Mouse (Mus musculus): Measurements from ENCODE around the gene Arhgap24. TPM values are rescaled to one million over a fixed set of nuclear protein-coding genes. Genes with fewer than 3 reads are reported as not detected.

Arhgap24 gene
- polyA plus RNA-seq, 1 experiment: 152 TPM

DNA sequence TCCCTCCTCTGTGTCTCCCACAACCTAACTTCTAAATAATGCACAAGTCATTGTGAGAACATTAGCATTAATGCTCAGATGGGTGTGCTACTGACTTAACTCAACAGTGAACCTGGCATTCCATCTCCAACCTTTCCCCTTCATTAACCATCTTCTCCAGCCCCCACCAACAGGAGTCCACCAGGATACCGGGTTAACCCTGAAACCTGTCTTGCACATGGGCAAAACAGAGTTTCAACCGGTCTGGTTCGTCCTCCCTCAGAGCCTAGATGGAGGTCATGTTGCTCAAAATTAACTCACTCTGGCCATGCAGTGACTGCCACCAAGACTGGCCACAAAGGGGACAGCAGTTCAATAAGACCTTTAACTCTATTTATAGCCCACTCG, 285.9 kb downstream of the Arhgap24 start:
- WGBS: 20% methylated on average over 4 of the region's 4 CpGs
- peaks cover 24% of the 10 kb centered on the region for H3K4me1 ChIP-seq (ENCODE audit: control insufficient read depth, insufficient read depth, low read length)
- peak overlapping the region; percentile 95 for H3K27ac ChIP-seq (ENCODE audit: insufficient read depth, low read depth, low read length)
- no peak overlapping the region for H3K4me3 ChIP-seq (ENCODE audit: insufficient read depth, low read depth, low read length)
- TF ChIP-seq CTCF (conservative IDR thresholded peaks at IDR 0.05; ENCODE audit: insufficient read depth, insufficient read length, low read depth, low read length) (no peak), POLR2A (IDR thresholded peaks at IDR 0.05; ENCODE audit: low read depth, low read length) (no peak)
- DNase-seq: peak; percentile 83
- no peaks in the 10 kb centered on the region for H3K27me3 ChIP-seq (replicated peaks; ENCODE audit: control insufficient read depth, insufficient read depth, low read length)
- H3K36me3 ChIP-seq (ENCODE audit: control insufficient read depth, insufficient read depth, low read length): no peaks in the 10 kb centered on the region; the same call in 1 of the 2 replicates

DNA sequence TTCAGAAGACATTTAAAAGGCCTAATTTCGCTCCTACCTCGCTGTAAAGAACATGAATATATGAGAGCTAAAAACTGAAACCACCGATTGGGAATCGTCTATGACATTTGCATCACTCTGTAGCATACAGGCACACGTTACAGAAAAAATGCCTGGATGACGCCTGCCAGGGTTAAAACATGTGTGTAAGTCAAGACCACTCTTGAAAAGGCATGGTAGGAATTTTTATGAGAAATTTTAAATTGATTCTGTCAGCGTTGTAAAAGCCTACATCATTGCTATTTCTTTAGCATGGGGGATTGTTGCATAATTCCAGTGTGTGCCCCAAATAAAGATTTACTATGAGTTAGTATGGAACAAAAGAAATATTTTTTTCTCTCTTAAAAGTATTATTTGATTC, 286.6 kb downstream of the Arhgap24 start:
- WGBS: 45% methylated on average over 7 of the region's 7 CpGs
- Histone ChIP-seq H3K4me1 (ENCODE audit: control insufficient read depth, insufficient read depth, low read length) (peaks cover 27% of the 10 kb centered on the region), H3K27ac (ENCODE audit: insufficient read depth, low read depth, low read length) (peak overlapping the region; percentile 95), H3K4me3 (ENCODE audit: insufficient read depth, low read depth, low read length) (no peak overlapping the region), H3K27me3 (replicated peaks; ENCODE audit: control insufficient read depth, insufficient read depth, low read length) (no peaks in the 10 kb centered on the region), H3K36me3 (ENCODE audit: control insufficient read depth, insufficient read depth, low read length) (no peaks in the 10 kb centered on the region; the same call in 1 of the 2 replicates)
- no peak for DNase-seq
- TF ChIP-seq CTCF (conservative IDR thresholded peaks at IDR 0.05; ENCODE audit: insufficient read depth, insufficient read length, low read depth, low read length) (no peak), POLR2A (IDR thresholded peaks at IDR 0.05; ENCODE audit: low read depth, low read length) (no peak)

DNA sequence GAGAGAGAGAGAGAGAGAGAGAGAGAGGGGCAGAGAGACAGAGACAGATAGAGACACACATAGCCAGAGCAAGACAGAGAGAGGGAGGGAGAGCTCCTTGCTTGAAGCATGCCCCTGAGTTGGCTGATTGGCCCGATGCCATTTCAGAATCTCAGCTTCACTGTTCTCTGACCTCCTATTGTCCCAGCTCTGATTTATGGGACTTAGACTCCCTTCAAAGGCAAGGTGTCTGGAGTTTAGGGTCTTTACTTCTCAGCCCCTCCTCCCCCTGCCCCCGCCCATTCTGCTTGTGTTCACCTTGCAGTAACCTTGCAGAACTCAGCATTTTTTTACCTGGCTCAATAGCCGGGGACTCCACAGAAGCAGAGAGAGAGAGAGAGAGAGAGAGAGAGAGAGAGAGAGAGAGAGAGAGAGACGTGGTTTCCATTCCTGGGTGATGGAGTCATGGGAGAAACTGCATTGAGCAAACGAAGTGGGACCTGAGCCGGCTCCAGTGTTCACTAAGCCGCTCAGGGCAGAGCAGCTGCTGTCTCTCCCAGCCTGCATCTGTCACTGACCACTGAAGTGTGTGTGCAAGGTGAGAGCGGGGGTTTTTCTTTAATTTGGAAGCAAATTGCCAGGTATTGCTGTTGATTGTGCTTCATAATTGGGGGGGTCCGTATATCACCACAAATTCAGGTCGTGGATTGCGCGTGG, 287.3 kb downstream of the Arhgap24 start:
- Histone ChIP-seq H3K4me3 (ENCODE audit: insufficient read depth, low read depth, low read length) (peak overlapping the region; percentile 57), H3K27me3 (replicated peaks; ENCODE audit: control insufficient read depth, insufficient read depth, low read length) (no peaks in the 10 kb centered on the region), H3K4me1 (ENCODE audit: control insufficient read depth, insufficient read depth, low read length) (peaks cover 30% of the 10 kb centered on the region), H3K36me3 (ENCODE audit: control insufficient read depth, insufficient read depth, low read length) (no peaks in the 10 kb centered on the region; the same call in 1 of the 2 replicates), H3K27ac (ENCODE audit: insufficient read depth, low read depth, low read length) (peak overlapping the region; percentile 85)
- 10% methylated on average over 12 of the region's 12 CpGs for WGBS
- DNase-seq: peak; percentile 81
- TF ChIP-seq POLR2A (IDR thresholded peaks at IDR 0.05; ENCODE audit: low read depth, low read length) (no peak), CTCF (conservative IDR thresholded peaks at IDR 0.05; ENCODE audit: insufficient read depth, insufficient read length, low read depth, low read length) (no peak)

- Histone ChIP-seq H3K4me3 (ENCODE audit: insufficient read depth, low read depth, low read length) (peak overlapping the region; percentile 50), H3K27ac (ENCODE audit: insufficient read depth, low read depth, low read length) (peak overlapping the region; percentile 75), H3K4me1 (ENCODE audit: control insufficient read depth, insufficient read depth, low read length) (peaks cover 37% of the 10 kb centered on the region), H3K36me3 (ENCODE audit: control insufficient read depth, insufficient read depth, low read length) (peaks cover 3% of the 10 kb centered on the region; the same call in 1 of the 2 replicates), H3K27me3 (replicated peaks; ENCODE audit: control insufficient read depth, insufficient read depth, low read length) (no peaks in the 10 kb centered on the region)
- TF ChIP-seq POLR2A (IDR thresholded peaks at IDR 0.05; ENCODE audit: low read depth, low read length): no peak
- TF ChIP-seq CTCF (conservative IDR thresholded peaks at IDR 0.05; ENCODE audit: insufficient read depth, insufficient read length, low read depth, low read length): no peak
- WGBS: 27% methylated on average over 7 of the region's 7 CpGs
- no peak for DNase-seq
These were observed 289.4 kb downstream of the Arhgap24 start for GRCm38 (mm10) chr5:102770611-102771010.

DNA sequence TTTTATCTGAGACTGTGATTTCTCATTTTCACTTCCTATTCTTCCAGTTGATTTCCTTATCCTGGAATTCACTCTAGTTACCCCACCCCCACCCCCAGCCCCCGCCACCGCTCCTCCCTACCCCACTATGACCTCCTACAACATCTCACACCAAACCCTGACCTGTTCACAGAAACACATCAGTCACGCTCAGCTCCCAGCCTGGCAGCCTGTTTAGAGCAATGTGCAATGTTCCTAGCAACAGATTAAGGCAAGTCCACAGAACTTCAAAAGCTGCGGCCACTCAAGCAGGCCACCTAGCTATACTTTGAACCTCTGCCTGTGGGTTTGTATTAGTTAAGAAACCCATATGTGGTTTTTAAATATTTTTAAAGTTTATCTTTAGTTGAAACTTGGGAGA, 293.3 kb downstream of the Arhgap24 start:
- Histone ChIP-seq H3K4me3 (ENCODE audit: insufficient read depth, low read depth, low read length) (no peak overlapping the region), H3K4me1 (ENCODE audit: control insufficient read depth, insufficient read depth, low read length) (peaks cover 42% of the 10 kb centered on the region), H3K36me3 (ENCODE audit: control insufficient read depth, insufficient read depth, low read length) (peaks cover 5% of the 10 kb centered on the region; the same call in 1 of the 2 replicates), H3K27me3 (replicated peaks; ENCODE audit: control insufficient read depth, insufficient read depth, low read length) (no peaks in the 10 kb centered on the region), H3K27ac (ENCODE audit: insufficient read depth, low read depth, low read length) (no peak overlapping the region; the same call in 1 of the 2 replicates)
- WGBS: 15% methylated on average over 4 of the region's 4 CpGs
- no peak for TF ChIP-seq POLR2A (IDR thresholded peaks at IDR 0.05; ENCODE audit: low read depth, low read length)
- no peak for TF ChIP-seq CTCF (conservative IDR thresholded peaks at IDR 0.05; ENCODE audit: insufficient read depth, insufficient read length, low read depth, low read length)
- DNase-seq: peak; percentile 71

DNA sequence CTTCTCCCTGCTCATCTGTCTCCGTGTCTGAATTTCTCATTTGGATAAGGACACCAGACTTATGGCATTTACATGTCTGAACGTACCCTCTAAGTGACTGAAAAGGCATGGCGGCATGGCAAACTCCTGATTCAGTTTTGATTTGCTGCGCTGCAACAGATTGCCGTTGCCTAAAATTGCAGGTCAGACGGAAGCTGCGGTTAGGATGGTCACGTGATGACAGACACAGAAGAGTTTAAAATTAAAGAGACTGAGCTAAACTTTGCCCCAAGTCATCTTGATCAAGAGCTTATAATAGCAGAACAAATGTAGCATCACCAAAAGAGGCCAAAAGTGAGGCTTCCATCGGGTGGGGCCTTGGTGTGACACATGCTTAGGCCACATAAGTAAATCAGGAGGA, 296.1 kb downstream of the Arhgap24 start:
- Histone ChIP-seq H3K4me3 (ENCODE audit: insufficient read depth, low read depth, low read length) (no peak overlapping the region), H3K36me3 (ENCODE audit: control insufficient read depth, insufficient read depth, low read length) (peaks cover 5% of the 10 kb centered on the region; the same call in 1 of the 2 replicates), H3K4me1 (ENCODE audit: control insufficient read depth, insufficient read depth, low read length) (peaks cover 32% of the 10 kb centered on the region), H3K27me3 (replicated peaks; ENCODE audit: control insufficient read depth, insufficient read depth, low read length) (no peaks in the 10 kb centered on the region), H3K27ac (ENCODE audit: insufficient read depth, low read depth, low read length) (peak overlapping the region; percentile 65)
- peak; percentile 63 for DNase-seq
- WGBS: 78% methylated on average over 9 of the region's 9 CpGs
- no peak for TF ChIP-seq CTCF (conservative IDR thresholded peaks at IDR 0.05; ENCODE audit: insufficient read depth, insufficient read length, low read depth, low read length)
- no peak for TF ChIP-seq POLR2A (IDR thresholded peaks at IDR 0.05; ENCODE audit: low read depth, low read length)

DNA sequence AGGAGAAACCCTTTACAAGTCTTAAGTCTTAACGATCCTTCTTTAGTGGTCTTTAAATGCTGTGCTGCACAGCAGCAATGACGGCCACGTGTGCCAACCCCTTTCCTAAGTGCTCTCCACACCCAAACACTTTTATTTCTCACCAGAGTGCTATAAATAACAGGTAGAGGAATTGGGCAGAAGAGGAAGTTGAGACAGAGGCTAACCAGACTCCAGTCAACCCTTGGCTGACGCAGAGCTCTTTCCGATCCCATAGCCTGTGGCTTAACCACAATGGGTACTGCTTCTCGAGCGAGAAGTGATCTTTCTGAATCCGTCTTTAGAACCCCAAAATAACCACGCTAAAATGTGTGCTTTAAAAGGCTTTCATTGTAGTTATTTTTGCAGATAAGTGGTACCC, 296.7 kb downstream of the Arhgap24 start:
- TF ChIP-seq POLR2A (IDR thresholded peaks at IDR 0.05; ENCODE audit: low read depth, low read length) (no peak), CTCF (conservative IDR thresholded peaks at IDR 0.05; ENCODE audit: insufficient read depth, insufficient read length, low read depth, low read length) (no peak)
- WGBS: 45% methylated on average over 9 of the region's 9 CpGs
- H3K4me1 ChIP-seq (ENCODE audit: control insufficient read depth, insufficient read depth, low read length): peaks cover 32% of the 10 kb centered on the region
- no peaks in the 10 kb centered on the region for H3K27me3 ChIP-seq (replicated peaks; ENCODE audit: control insufficient read depth, insufficient read depth, low read length)
- no peak overlapping the region for H3K4me3 ChIP-seq (ENCODE audit: insufficient read depth, low read depth, low read length)
- peaks cover 5% of the 10 kb centered on the region; the same call in 1 of the 2 replicates for H3K36me3 ChIP-seq (ENCODE audit: control insufficient read depth, insufficient read depth, low read length)
- H3K27ac ChIP-seq (ENCODE audit: insufficient read depth, low read depth, low read length): peak overlapping the region; percentile 80
- no peak for DNase-seq

All from kidney, adult 2 months (tissue).